Mouse (Mus musculus) forebrain, embryonic 14.5 days (tissue): ENCODE results near the gene Tns4. TPM values are rescaled to one million over a fixed set of nuclear protein-coding genes. Genes with fewer than 3 reads are reported as not detected.
A peak's percentile ranks its signal among the peaks of the same experiment; 100 is the strongest.

Source experiments
- ATAC-seq: fragments of 200-750 bp; cut with Nextera tagmentation; 2 replicates; pipeline ENCODE4 v1.8.0; 2017; ENCODE audit warnings: mild to moderate bottlenecking, moderate library complexity
- DNase-seq: peaks from one replicate; pipeline ENCODE4 v3.0.0-alpha.2; 2015; ENCODE audit warnings: low spot score
- H3K27ac ChIP-seq: fragments of 300-500 bp; sonication (generic); 2 replicates; pipeline ENCODE4 v1.5.1; 2014; ENCODE audit warnings: low read depth, mild to moderate bottlenecking, control low read depth, low read length, moderate library complexity
- H3K27me3 ChIP-seq: fragments of 300-500 bp; sonication (generic); replicated peaks from 2 replicates; pipeline ENCODE4 v1.6.1; 2014; ENCODE audit warnings: low read length, control low read depth, mixed read lengths; ENCODE audit not compliant: control insufficient read depth, insufficient read depth
- H3K36me3 ChIP-seq: fragments of 300-500 bp; sonication (generic); 2 replicates; pipeline ENCODE4 v1.6.1; 2014; ENCODE audit warnings: low read length, control low read depth; ENCODE audit not compliant: control insufficient read depth, insufficient read depth
- H3K4me1 ChIP-seq: fragments of 300-500 bp; sonication (generic); 2 replicates; pipeline ENCODE4 v1.6.1; 2014; ENCODE audit warnings: antibody characterized with exemption, low read length, control low read depth; ENCODE audit not compliant: control insufficient read depth, insufficient read depth
- H3K4me2 ChIP-seq: fragments of 300-500 bp; sonication (generic); 2 replicates; pipeline ENCODE4 v1.6.1; 2014; ENCODE audit warnings: mild to moderate bottlenecking, control low read depth, low read length
- H3K4me3 ChIP-seq: fragments of 300-500 bp; sonication (generic); 2 replicates; pipeline ENCODE4 v1.5.1; 2014; ENCODE audit warnings: low read depth, low read length, control low read depth
- H3K9ac ChIP-seq: fragments of 300-500 bp; sonication (generic); 2 replicates; pipeline ENCODE4 v1.6.1; 2014; ENCODE audit warnings: mild to moderate bottlenecking, low read length, control low read depth, moderate library complexity
- H3K9me3 ChIP-seq: fragments of 300-500 bp; sonication (generic); replicated peaks from 2 replicates; pipeline ENCODE4 v1.6.1; 2016; ENCODE audit warnings: low read length, control low read depth, mixed read lengths; ENCODE audit not compliant: control insufficient read depth
- WGBS: fragments of 180-500 bp; shearing (Covaris S2); extraction: QIAGEN DNeasy Blood & Tissue Kit; methylation state at CpG from one replicate; pipeline ENCODE4 v1.1.7; 2014; 5-methylcytosine and 5-hydroxymethylcytosine counted together
- polyA plus RNA-seq: library from polyadenylated mRNA; unstranded; fragments of >200 nt; fragmentation: Nextera tagmentation; extraction: Ambion mirVana; gene quantifications from 2 replicates; pipeline ENCODE4 v1.2.1, GENCODE M21; 2014

Gene Tns4
- polyA plus RNA-seq, 1 experiment from 2014 or later = 0.08 TPM

DNA sequence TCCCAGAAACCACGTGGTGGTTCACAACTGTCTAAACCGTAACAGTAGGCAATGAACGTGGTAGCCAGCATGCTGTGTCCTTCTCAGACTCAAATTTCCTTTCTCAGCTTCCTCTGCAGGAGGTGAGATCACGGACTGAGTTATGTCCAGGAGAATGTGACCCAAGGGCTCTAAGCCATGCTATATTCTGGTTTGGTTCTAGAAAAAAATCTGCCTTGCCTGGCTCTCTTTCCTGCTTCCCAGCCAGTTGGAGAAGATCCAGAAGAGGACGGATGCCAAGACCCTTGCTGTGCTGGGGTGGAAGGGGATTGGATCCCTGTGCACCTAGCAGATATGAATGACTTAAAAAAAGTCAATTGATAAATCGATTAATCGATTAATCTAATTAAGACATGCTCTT, 10.4 kb upstream of the Tns4 start:
- Histone ChIP-seq H3K4me1 (no peaks in the 10 kb centered on the region), H3K27me3 (no peaks in the 10 kb centered on the region), H3K27ac (no peak overlapping the region), H3K9me3 (no peaks in the 10 kb centered on the region; the same call in 1 of the 2 replicates), H3K36me3 (no peaks in the 10 kb centered on the region), H3K4me2 (no peak overlapping the region), H3K9ac (no peak overlapping the region), H3K4me3 (no peak overlapping the region)
- DNase-seq (no peak), ATAC-seq (no peak)
- 83% methylated on average over 7 of the region's 7 CpGs for WGBS

DNA sequence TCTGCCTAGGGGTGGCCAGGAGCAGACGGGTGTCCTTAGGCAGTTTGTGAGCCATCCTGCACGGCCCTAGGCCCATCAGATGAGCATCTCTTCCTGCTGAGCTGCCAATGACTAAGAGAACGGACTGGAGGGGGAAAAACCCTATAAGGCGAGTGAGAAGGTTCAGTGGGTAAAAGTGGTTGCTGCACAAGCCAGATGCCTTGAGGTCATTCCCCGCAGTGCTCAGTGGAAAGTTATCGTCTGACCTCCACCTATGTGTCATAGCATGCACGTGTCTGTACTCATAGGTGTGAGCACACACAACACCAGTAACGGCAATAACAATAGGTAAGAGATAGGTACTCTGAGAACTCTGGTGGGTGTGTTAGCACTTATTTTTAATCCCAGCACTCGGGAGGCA, 9.8 kb upstream of the Tns4 start:
- Histone ChIP-seq H3K4me1 (no peaks in the 10 kb centered on the region), H3K9ac (no peak overlapping the region), H3K27ac (no peak overlapping the region), H3K36me3 (no peaks in the 10 kb centered on the region), H3K4me3 (no peak overlapping the region), H3K27me3 (no peaks in the 10 kb centered on the region), H3K4me2 (no peak overlapping the region), H3K9me3 (no peaks in the 10 kb centered on the region; the same call in 1 of the 2 replicates)
- WGBS = 88% methylated on average over 9 of the region's 9 CpGs
- ATAC-seq = no peak
- no peak for DNase-seq

DNA sequence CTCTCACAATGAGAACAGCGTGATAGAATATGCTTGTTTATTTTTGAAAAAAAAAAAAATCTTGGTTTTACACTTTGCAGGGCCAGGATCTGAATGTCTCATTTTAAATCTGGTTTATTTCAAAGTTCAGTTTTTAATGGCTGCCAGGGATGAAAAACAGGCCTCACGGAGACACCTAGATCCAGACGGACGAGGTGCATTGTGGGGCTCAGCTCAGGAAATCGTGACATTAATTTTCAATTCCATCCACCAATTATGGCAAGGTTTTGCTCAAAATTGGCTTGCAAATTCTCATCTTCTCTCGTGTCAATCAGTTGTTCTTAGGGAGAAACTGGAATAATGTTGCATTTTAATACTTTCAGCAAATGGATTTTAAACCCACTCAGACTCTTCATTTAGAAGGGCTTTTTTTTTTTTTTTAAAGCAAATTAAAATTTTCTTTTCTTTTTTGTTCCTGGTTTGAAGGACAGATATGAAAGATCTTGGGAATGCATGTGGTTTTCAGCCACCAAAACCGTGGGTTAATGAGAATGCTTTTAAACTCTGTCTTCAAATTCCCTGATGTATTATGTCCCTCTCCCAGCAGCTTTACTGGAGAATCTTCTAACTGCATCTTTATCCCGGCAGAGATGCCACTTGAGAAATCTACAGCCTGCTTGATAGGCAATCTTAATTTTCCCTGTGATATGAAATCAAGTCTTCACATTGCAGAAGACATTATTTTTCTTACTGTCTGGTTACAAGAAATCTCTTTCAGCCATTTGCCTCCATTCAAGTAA, 8.1 kb upstream of the Tns4 start:
- Histone ChIP-seq H3K27ac (no peak overlapping the region), H3K4me2 (no peak overlapping the region), H3K9ac (no peak overlapping the region), H3K4me1 (no peaks in the 10 kb centered on the region), H3K9me3 (no peaks in the 10 kb centered on the region; the same call in 1 of the 2 replicates), H3K27me3 (no peaks in the 10 kb centered on the region), H3K4me3 (no peak overlapping the region), H3K36me3 (no peaks in the 10 kb centered on the region)
- DNase-seq = peak; percentile 6
- WGBS = 77% methylated on average over 8 of the region's 8 CpGs
- ATAC-seq = no peak

DNA sequence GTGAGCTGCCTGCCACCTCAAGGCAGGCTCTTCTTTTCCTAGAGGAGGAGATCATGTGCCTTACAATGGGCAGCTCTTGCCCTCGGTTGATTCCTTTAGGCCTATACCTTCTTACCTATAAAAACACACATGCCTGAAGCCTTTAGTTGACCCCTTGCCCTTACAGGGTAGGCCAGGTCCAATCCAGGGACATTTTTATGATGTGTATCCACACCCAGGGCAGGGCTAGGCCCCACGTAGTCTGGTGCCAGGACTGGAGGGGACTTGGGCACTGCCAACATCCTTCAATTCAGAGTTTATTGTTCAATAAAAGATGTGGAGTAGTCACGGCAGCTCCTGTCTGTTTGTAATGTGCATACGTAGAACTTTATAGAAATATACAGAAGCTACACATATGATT, 7.3 kb upstream of the Tns4 start:
- no peak overlapping the region for H3K9ac ChIP-seq
- no peaks in the 10 kb centered on the region for H3K4me1 ChIP-seq
- DNase-seq (no peak), ATAC-seq (no peak)
- H3K4me2 ChIP-seq = no peak overlapping the region
- 73% methylated on average over 4 of the region's 4 CpGs for WGBS
- H3K9me3 ChIP-seq = no peaks in the 10 kb centered on the region; the same call in 1 of the 2 replicates
- no peaks in the 10 kb centered on the region for H3K36me3 ChIP-seq
- H3K27ac ChIP-seq = no peak overlapping the region
- H3K27me3 ChIP-seq = no peaks in the 10 kb centered on the region
- no peak overlapping the region for H3K4me3 ChIP-seq

DNA sequence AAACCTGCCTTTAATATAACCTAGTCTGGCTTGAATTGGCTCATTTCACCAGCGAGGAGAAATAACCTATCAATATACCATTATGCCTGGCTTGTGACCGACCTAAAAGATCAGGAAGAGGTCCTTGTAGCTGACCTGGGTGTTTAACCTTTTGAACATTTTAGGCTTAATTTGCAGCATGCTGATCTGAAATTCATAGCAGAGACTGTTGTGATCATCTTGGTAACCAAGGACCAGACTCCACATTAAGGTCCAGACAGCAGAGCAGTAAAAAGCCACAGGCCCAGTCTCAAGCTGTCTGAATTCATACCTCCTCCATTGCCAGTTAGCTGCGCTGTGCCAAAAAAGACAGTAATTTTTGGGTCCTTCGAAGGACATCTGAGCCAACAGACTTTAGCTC, 6.7 kb upstream of the Tns4 start:
- Histone ChIP-seq H3K27me3 (no peaks in the 10 kb centered on the region), H3K4me1 (no peaks in the 10 kb centered on the region), H3K4me2 (no peak overlapping the region), H3K36me3 (no peaks in the 10 kb centered on the region), H3K9ac (no peak overlapping the region), H3K27ac (no peak overlapping the region), H3K9me3 (no peaks in the 10 kb centered on the region; the same call in 1 of the 2 replicates), H3K4me3 (no peak overlapping the region)
- no peak for ATAC-seq
- WGBS = 82% methylated on average over 4 of the region's 4 CpGs
- DNase-seq = no peak

DNA sequence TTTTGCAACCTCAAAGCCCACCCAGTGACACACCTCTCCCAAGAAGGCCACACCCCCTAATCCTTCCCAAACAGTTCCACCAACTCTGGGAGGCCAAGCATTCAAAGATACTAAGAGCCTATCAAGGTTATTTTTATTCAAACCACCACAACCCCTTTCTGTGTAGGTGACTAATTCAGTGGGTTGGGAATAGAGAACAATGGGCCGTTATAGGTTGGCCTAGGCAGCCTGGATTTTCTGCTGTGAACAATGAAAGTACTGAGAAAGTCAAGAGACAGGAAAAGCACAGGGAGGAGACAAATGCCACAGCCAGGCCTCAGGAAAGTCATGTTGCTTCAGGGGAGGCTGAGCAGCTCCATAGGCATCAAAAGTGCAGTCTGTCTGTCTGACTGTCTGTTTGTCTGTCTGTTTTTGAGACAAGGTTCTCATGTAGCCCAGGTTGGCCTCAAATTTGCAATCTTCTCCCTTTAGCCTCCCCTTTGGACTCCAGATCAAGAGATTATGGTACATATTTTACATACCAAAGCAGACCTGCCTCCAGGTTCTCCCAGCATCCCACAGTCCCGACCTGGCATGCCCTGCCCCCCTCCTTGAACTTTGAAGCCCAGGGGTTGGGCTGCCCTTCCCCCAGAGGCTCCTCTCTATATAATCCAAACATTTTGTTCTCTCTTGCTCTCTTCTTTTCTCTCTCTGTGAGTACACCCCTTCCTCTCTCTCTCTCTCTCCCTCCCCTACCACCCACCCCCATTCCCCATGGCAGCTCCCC, 6.0 kb upstream of the Tns4 start:
- H3K27ac ChIP-seq = no peak overlapping the region
- no peaks in the 10 kb centered on the region for H3K4me1 ChIP-seq
- DNase-seq (no peak), ATAC-seq (no peak)
- no peak overlapping the region for H3K4me3 ChIP-seq
- no peaks in the 10 kb centered on the region for H3K27me3 ChIP-seq
- WGBS = 53% methylated on average over 2 of the region's 2 CpGs
- no peak overlapping the region for H3K9ac ChIP-seq
- no peaks in the 10 kb centered on the region for H3K36me3 ChIP-seq
- H3K9me3 ChIP-seq = no peaks in the 10 kb centered on the region; the same call in 1 of the 2 replicates
- no peak overlapping the region for H3K4me2 ChIP-seq

DNA sequence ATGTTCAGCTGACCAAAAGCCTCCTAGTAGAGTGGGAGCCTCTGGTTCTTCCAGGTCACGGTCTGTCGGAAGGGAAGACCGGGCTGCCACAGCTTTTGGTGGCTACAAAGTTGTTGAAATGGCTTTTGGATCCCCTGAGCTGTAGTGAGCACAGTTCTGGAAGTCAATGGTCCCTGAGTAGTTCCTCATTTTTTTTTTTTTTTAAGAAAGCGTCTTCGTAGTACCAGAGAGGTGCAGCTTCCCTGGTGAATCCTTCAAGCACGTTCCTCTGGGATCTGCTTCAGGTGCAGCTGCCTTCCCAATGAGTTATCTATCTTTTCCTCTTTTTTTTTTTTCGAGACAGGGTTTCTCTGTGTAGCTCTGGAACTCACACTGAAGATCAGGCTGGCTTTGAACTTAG, 4.6 kb upstream of the Tns4 start:
- Histone ChIP-seq H3K4me3 (no peak overlapping the region), H3K9ac (no peak overlapping the region), H3K36me3 (no peaks in the 10 kb centered on the region), H3K4me1 (no peaks in the 10 kb centered on the region), H3K9me3 (no peaks in the 10 kb centered on the region; the same call in 1 of the 2 replicates), H3K27ac (no peak overlapping the region), H3K27me3 (no peaks in the 10 kb centered on the region), H3K4me2 (no peak overlapping the region)
- WGBS = 90% methylated on average over 7 of the region's 7 CpGs
- no peak for DNase-seq
- ATAC-seq = no peak

DNA sequence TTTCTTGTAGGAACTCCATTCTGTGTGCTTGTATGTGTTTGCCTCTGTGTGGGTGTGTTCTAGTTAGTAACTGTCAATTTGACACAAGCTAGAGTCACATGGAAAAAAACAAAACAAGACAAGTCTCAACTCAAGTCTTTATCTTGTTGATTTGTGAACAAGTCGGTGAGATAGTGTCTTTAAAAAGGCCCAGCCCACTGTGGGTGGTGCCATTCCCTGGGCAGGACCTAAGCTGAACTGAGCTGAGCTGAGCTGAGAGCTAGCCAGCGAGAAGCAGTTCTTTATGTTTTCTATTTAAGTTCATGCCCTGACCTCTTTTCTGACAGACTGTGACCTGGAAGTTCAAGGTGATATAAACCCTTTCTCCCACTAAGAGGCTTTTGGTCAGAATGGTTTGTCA, 2.6 kb upstream of the Tns4 start:
- Histone ChIP-seq H3K27ac (no peak overlapping the region), H3K9me3 (no peaks in the 10 kb centered on the region; the same call in 1 of the 2 replicates), H3K36me3 (no peaks in the 10 kb centered on the region), H3K4me2 (no peak overlapping the region), H3K27me3 (no peaks in the 10 kb centered on the region), H3K4me3 (no peak overlapping the region), H3K9ac (no peak overlapping the region), H3K4me1 (no peaks in the 10 kb centered on the region)
- DNase-seq = no peak
- WGBS = 80% methylated on average over 2 of the region's 2 CpGs
- ATAC-seq = no peak

DNA sequence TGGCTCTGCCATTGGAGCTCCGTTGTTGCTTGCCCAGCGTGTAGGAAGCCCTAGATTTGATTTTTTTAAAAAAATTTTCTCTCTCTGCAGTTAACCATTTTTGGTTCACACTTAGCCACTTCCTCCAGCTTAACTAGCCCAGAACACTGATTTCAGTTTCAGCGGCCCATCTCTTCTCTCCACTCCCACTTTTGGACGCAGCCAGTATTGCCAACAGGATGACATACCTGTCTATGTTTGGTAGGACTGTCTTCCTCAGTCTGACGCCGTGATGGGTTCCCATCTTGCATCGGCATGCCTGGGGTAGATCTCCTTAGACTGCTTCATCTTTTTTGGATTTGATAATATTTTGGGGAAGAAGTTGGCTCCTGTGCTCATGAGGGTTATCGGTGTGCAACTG, 1.3 kb upstream of the Tns4 start:
- H3K27ac ChIP-seq = no peak overlapping the region
- no peaks in the 10 kb centered on the region for H3K4me1 ChIP-seq
- H3K9me3 ChIP-seq = no peaks in the 10 kb centered on the region; the same call in 1 of the 2 replicates
- H3K4me3 ChIP-seq = no peak overlapping the region
- H3K27me3 ChIP-seq = no peaks in the 10 kb centered on the region
- ATAC-seq (no peak), DNase-seq (no peak)
- 94% methylated on average over 8 of the region's 8 CpGs for WGBS
- H3K36me3 ChIP-seq = no peaks in the 10 kb centered on the region
- no peak overlapping the region for H3K4me2 ChIP-seq
- no peak overlapping the region for H3K9ac ChIP-seq
